Mouse (Mus musculus) ES-Bruce4 (cell line): Measurements from ENCODE around the gene Abcg4. TPM values are rescaled to one million over a fixed set of nuclear protein-coding genes. Genes with fewer than 3 reads are reported as not detected.

Experiments
- H3K27ac ChIP-seq: 2 replicates; pipeline ENCODE4 v1.5.1; 2012; ENCODE audit warnings: low read length, inconsistent platforms; ENCODE audit not compliant: insufficient read depth
- H3K27me3 ChIP-seq: 2 replicates; pipeline ENCODE4 v1.6.1; 2012; ENCODE audit warnings: mild to moderate bottlenecking, low read length, inconsistent platforms; ENCODE audit not compliant: control insufficient read depth, poor library complexity, insufficient read depth, severe bottlenecking
- H3K36me3 ChIP-seq: 2 replicates; pipeline ENCODE4 v1.6.1; 2012; ENCODE audit warnings: inconsistent platforms, mild to moderate bottlenecking, low read length, moderate library complexity; ENCODE audit not compliant: control insufficient read depth, poor library complexity, insufficient read depth, severe bottlenecking
- H3K4me1 ChIP-seq: one replicate; pipeline ENCODE4 v1.8.1; 2011; ENCODE audit warnings: low read length; ENCODE audit not compliant: control insufficient read depth, insufficient read depth
- H3K4me3 ChIP-seq: 2 replicates; pipeline ENCODE4 v1.5.1; 2011; ENCODE audit warnings: low read depth, mild to moderate bottlenecking, low read length
- H3K9ac ChIP-seq: 2 replicates; pipeline ENCODE4 v1.6.1; 2012; ENCODE audit warnings: low read depth, mild to moderate bottlenecking, inconsistent platforms; ENCODE audit not compliant: poor library complexity, severe bottlenecking
- H3K9me3 ChIP-seq: replicated peaks from 2 replicates; pipeline ENCODE4 v1.6.1; 2012; ENCODE audit warnings: mild to moderate bottlenecking, low read length, inconsistent platforms; ENCODE audit not compliant: control insufficient read depth, poor library complexity, insufficient read depth, severe bottlenecking
- CTCF ChIP-seq: IDR thresholded peaks from one replicate; pipeline ENCODE4 v1.8.1; 2011; ENCODE audit warnings: low read depth, low read length
- EP300 ChIP-seq: IDR thresholded peaks from 2 replicates; pipeline ENCODE4 v1.6.1; 2011; ENCODE audit warnings: low read depth, low read length; ENCODE audit not compliant: insufficient read depth
- POLR2A ChIP-seq: IDR thresholded peaks from one replicate; pipeline ENCODE4 v1.8.1; 2011; ENCODE audit warnings: low read length; ENCODE audit not compliant: insufficient read depth
- polyA plus RNA-seq: library from polyadenylated mRNA; stranded (reverse); fragments of >200 nt; gene quantifications from 2 replicates; pipeline ENCODE4 v1.2.4, GENCODE M21; 2011; ENCODE audit warnings: low read depth; ENCODE audit not compliant: missing spikeins, insufficient read depth, insufficient read length

Abcg4 gene
- polyA plus RNA-seq, 1 experiment = 1.3 TPM

DNA sequence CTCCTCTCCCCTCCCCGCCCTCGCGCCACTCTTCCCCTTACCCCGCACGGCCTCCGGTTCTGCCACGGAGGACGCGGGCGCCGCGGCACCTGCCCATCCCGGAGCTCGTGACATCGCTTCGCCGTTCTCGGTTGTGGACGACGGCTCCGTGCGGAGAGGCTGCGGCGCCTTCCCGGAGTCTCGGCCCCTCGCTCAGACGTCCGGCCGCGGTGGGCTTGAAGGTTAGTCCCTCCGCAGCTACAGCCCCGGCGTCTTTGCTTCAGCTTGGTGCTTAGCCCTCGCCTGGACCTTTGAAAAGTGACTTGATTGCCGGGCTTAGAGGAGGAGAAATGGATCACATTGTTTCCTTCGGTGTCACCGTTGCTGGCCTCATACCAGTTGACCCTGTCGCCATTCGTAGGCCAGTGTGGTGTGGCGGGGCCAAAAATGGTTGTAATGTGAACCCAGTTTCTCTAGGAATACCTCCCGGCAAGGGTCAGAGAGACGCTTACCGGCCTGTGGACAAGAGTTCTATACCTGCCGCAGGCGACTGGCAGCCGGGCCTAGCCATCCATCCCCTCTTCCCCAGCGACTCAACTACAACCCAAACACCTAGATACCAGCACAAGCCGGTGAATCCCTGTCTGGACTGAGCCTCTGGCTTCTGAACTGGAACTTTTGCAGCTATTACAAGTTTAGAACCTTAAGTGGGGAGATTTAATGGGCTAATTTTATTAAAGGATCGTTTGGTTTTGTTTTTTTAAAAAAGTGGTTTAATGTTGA is 47.1 kb upstream of the Abcg4 start:
- Histone ChIP-seq H3K9ac (peak overlapping the region; percentile 98), H3K4me1 (peaks cover 5% of the 10 kb centered on the region), H3K4me3 (peak overlapping the region; percentile 97), H3K27me3 (no peaks in the 10 kb centered on the region), H3K27ac (peak overlapping the region; percentile 78), H3K36me3 (peaks cover 24% of the 10 kb centered on the region), H3K9me3 (no peaks in the 10 kb centered on the region)
- TF ChIP-seq POLR2A (no peak), CTCF (no peak), EP300 (no peak)

DNA sequence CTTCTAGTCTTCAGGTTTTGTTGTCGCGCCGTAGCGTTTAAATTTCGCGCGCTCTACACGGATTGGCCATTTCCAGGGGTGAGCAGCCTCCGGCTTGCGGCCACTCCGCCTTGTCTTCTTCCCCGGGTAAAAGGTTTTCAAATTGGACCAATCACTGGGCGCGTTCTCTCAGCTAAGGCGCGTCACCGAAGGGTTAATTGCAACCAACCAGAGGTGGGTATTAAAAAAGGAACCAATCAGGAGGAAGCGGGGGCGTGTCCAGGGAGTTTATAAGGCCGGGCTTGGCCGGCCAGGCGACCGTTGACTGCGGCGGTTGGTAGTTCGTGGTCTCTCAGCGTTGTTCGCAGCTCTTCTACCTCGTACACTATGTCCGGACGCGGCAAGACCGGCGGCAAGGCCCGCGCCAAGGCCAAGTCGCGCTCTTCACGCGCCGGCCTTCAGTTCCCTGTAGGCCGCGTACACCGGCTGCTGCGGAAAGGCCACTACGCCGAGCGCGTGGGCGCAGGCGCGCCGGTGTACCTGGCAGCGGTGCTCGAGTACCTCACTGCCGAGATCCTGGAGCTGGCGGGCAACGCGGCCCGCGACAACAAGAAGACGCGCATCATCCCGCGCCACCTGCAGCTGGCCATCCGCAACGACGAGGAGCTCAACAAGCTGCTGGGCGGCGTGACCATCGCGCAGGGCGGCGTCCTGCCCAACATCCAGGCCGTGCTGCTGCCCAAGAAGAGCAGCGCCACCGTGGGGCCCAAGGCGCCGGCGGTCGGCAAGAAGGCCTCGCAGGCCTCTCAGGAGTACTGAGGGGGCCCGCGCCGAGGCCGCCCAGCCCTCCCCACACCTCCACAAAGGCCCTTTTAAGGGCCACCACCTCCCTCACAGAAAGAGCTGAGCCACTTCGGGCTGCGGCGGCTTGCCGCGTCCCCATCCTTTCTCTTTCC is 46.2 kb upstream of the Abcg4 start, which contains the start of gene H2afx:
Gene H2afx (plus strand): TSS at position 299 of the 935 bp plus-strand sequence.
- TF ChIP-seq EP300 (0 out of 2 replicates have a peak, but pooled peaks have one; percentile 24), POLR2A (peak; percentile 99), CTCF (no peak)
- Histone ChIP-seq H3K9me3 (no peaks in the 10 kb centered on the region), H3K4me3 (peak within 1 kb of the TSS; percentile 97), H3K27ac (peak within 1 kb of the TSS; percentile 97), H3K9ac (peak within 1 kb of the TSS; percentile 98), H3K27me3 (no peaks in the 10 kb centered on the region), H3K4me1 (peaks cover 5% of the 10 kb centered on the region), H3K36me3 (peaks cover 24% of the 10 kb centered on the region)

DNA sequence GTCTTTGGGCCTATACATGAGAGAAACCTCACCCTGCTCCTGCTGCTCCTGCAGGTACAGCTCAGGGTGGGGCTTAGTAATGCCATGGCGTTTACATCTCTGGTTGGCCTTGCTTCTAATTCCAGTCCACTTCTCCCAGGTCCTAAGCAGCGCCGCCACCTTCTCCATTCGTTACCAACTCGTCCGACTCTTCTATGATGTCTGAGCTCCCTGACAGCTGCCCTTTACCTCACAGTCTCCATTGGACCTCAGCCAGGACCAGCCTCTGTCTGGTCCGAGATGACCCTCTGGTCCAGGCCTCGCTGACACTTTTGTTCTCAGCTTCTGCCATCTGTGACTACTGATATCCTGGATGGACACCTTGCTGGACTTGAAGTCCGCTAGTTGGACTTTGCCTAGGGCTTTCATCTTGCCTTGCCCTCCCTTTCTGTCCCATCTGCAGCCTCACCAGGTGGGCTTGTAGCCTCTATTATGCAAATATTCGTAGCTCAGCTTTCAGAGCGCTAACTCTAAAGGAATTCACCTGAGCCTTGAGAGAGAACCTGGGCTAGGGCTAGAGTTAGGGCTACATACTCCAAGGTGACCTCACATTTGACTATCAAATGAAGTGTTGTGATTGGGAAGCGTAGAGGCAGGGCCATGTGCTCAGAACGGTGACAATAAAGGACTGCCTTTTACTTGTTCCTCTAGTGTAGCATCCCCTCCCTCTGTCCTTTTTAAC is 44.7 kb upstream of the Abcg4 start:
- H3K4me3 ChIP-seq = peak overlapping the region; percentile 48
- H3K27ac ChIP-seq = peak overlapping the region; percentile 97
- no peaks in the 10 kb centered on the region for H3K9me3 ChIP-seq
- H3K4me1 ChIP-seq = peaks cover 5% of the 10 kb centered on the region
- peaks cover 24% of the 10 kb centered on the region for H3K36me3 ChIP-seq
- TF ChIP-seq CTCF (no peak), POLR2A (peak; percentile 17), EP300 (peak; percentile 87)
- no peaks in the 10 kb centered on the region for H3K27me3 ChIP-seq
- peak overlapping the region; percentile 95 for H3K9ac ChIP-seq

DNA sequence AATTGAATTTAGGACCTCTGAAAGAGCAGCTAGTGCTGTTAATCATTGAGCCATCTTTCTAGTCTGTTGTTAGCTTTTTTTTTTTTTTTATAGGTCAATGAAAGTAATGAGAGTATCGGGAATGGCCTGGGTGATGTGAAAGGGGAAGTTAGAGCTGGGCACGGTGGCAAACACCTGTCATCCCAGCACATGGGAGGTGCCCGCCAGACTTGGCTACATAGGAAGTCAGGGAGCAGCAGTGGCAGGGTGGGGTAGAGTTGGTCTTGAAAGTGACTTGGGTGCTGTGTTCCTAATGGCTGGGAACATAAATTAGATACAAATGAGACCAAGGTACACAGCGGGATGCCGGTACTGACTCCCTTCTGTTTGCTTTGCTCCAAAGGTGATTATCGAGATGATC is 42.3 kb upstream of the Abcg4 start:
- Histone ChIP-seq H3K4me3 (no peak overlapping the region), H3K27me3 (no peaks in the 10 kb centered on the region), H3K4me1 (peaks cover 5% of the 10 kb centered on the region), H3K27ac (no peak overlapping the region), H3K36me3 (peaks cover 13% of the 10 kb centered on the region), H3K9ac (no peak overlapping the region), H3K9me3 (no peaks in the 10 kb centered on the region)
- TF ChIP-seq CTCF = no peak

DNA sequence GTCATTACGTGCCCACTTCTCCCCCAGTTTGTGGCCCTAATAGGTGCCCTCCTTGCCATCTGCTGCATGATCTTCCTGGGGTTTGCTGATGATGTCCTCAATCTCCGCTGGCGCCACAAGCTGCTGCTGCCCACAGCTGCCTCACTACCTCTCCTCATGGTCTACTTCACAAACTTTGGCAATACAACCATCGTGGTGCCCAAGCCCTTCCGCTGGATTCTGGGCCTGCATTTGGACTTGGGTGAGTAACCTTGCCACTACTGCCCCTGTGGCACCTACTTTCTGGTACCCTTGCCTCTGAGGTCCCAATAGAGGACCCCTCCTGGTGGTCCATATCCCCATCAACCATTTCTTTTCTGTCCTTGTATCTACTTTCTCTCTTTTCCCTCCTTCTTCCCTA is 39.5 kb upstream of the Abcg4 start:
- TF ChIP-seq EP300 (no peak), POLR2A (no peak), CTCF (no peak)
- H3K4me1 ChIP-seq = peaks cover 3% of the 10 kb centered on the region
- H3K27ac ChIP-seq = no peak overlapping the region
- H3K9me3 ChIP-seq = no peaks in the 10 kb centered on the region
- H3K27me3 ChIP-seq = no peaks in the 10 kb centered on the region
- peak overlapping the region; percentile 72 for H3K4me3 ChIP-seq
- H3K9ac ChIP-seq = peak overlapping the region; percentile 79
- peaks cover 6% of the 10 kb centered on the region; the same call in 1 of the 2 replicates for H3K36me3 ChIP-seq
